Mouse (Mus musculus): ENCODE data around the gene Cacng6. TPM values are rescaled to one million over a fixed set of nuclear protein-coding genes. Genes with fewer than 3 reads are reported as not detected.
"Not testable (repeated sequence)": the region's sequence is repeated elsewhere in the genome, so short reads cannot be mapped to it uniquely, and the experiment has no call there.

The Cacng6 gene
- polyA plus RNA-seq, 1 experiment from 2014 or later, result 5.1 TPM

- Histone ChIP-seq H3K9ac (no peak overlapping the region), H3K9me3 (replicated peaks) (no peaks in the 10 kb centered on the region), H3K4me3 (replicated peaks) (no peak overlapping the region), H3K27ac (replicated peaks) (no peak overlapping the region), H3K4me1 (peaks cover 10% of the 10 kb centered on the region; the same call in 1 of the 2 replicates), H3K4me2 (replicated peaks) (peak overlapping the region; percentile 51; the same call in 1 of the 2 replicates), H3K27me3 (no peaks in the 10 kb centered on the region), H3K36me3 (no peaks in the 10 kb centered on the region)
- WGBS, result 18% methylated on average over 4 of the region's 4 CpGs
- no peak for ATAC-seq (ENCODE audit: insufficient number of reproducible peaks, low FRiP score, low TSS enrichment, low read depth)
These were observed 32.2 kb upstream of the Cacng6 start for GRCm38 (mm10) chr7:3391809-3392208.

GRCm38 (mm10) chr7:3397355-3397754 is 26.6 kb upstream of the Cacng6 start:
- no peak overlapping the region for H3K4me3 ChIP-seq (replicated peaks)
- H3K36me3 ChIP-seq, result no peaks in the 10 kb centered on the region
- ATAC-seq (ENCODE audit: insufficient number of reproducible peaks, low FRiP score, low TSS enrichment, low read depth), result no peak
- H3K27ac ChIP-seq (replicated peaks), result no peak overlapping the region
- no peak overlapping the region for H3K4me2 ChIP-seq (replicated peaks)
- 56% methylated on average over 10 of the region's 10 CpGs for WGBS
- H3K9me3 ChIP-seq (replicated peaks), result no peaks in the 10 kb centered on the region
- H3K9ac ChIP-seq, result no peak overlapping the region
- H3K4me1 ChIP-seq, result no peaks in the 10 kb centered on the region
- H3K27me3 ChIP-seq, result no peaks in the 10 kb centered on the region

- no peaks in the 10 kb centered on the region for H3K27me3 ChIP-seq
- H3K4me3 ChIP-seq (replicated peaks), result no peak overlapping the region
- H3K9ac ChIP-seq, result no peak overlapping the region
- H3K4me1 ChIP-seq, result no peaks in the 10 kb centered on the region
- no peak overlapping the region for H3K4me2 ChIP-seq (replicated peaks)
- no peak overlapping the region for H3K27ac ChIP-seq (replicated peaks)
- H3K36me3 ChIP-seq, result no peaks in the 10 kb centered on the region
- WGBS, result 16% methylated on average over 7 of the region's 7 CpGs
- ATAC-seq (ENCODE audit: insufficient number of reproducible peaks, low FRiP score, low TSS enrichment, low read depth), result no peak
- no peaks in the 10 kb centered on the region for H3K9me3 ChIP-seq (replicated peaks)
These were observed 26.2 kb upstream of the Cacng6 start for GRCm38 (mm10) chr7:3397797-3398196.

- H3K4me2 ChIP-seq (replicated peaks); H3K4me3 ChIP-seq (replicated peaks); H3K9ac ChIP-seq; H3K27me3 ChIP-seq; H3K36me3 ChIP-seq; ATAC-seq (ENCODE audit: insufficient number of reproducible peaks, low FRiP score, low TSS enrichment, low read depth); H3K27ac ChIP-seq (replicated peaks); H3K9me3 ChIP-seq (replicated peaks); H3K4me1 ChIP-seq: not testable (repeated sequence)
- 88% methylated on average over 8 of the region's 8 CpGs for WGBS
These were observed 25.6 kb upstream of the Cacng6 start for GRCm38 (mm10) chr7:3398363-3398762.

- Histone ChIP-seq H3K36me3 (no peaks in the 10 kb centered on the region), H3K4me1 (no peaks in the 10 kb centered on the region), H3K27ac (replicated peaks) (no peak overlapping the region), H3K9ac (no peak overlapping the region), H3K9me3 (replicated peaks) (no peaks in the 10 kb centered on the region), H3K27me3 (no peaks in the 10 kb centered on the region), H3K4me2 (replicated peaks) (no peak overlapping the region), H3K4me3 (replicated peaks) (no peak overlapping the region)
- ATAC-seq (ENCODE audit: insufficient number of reproducible peaks, low FRiP score, low TSS enrichment, low read depth), result no peak
These were observed 24.1 kb upstream of the Cacng6 start for GRCm38 (mm10) chr7:3399937-3400336.

- no peaks in the 10 kb centered on the region for H3K9me3 ChIP-seq (replicated peaks)
- WGBS, result 71% methylated on average over 11 of the region's 11 CpGs
- H3K27ac ChIP-seq (replicated peaks), result no peak overlapping the region
- no peak overlapping the region for H3K9ac ChIP-seq
- no peaks in the 10 kb centered on the region for H3K36me3 ChIP-seq
- no peak overlapping the region for H3K4me3 ChIP-seq (replicated peaks)
- no peak overlapping the region for H3K4me2 ChIP-seq (replicated peaks)
- no peak for ATAC-seq (ENCODE audit: insufficient number of reproducible peaks, low FRiP score, low TSS enrichment, low read depth)
- peaks cover 50% of the 10 kb centered on the region for H3K27me3 ChIP-seq
- H3K4me1 ChIP-seq, result peaks cover 16% of the 10 kb centered on the region
These were observed 14.1 kb upstream of the Cacng6 start for GRCm38 (mm10) chr7:3409729-3410520.

- Histone ChIP-seq H3K9me3 (replicated peaks) (no peaks in the 10 kb centered on the region), H3K4me3 (replicated peaks) (peak overlapping the region; percentile 41), H3K9ac (no peak overlapping the region; the same call in 1 of the 2 replicates), H3K36me3 (no peaks in the 10 kb centered on the region), H3K4me2 (replicated peaks) (peak overlapping the region; percentile 65), H3K27me3 (peaks cover 63% of the 10 kb centered on the region), H3K4me1 (peaks cover 23% of the 10 kb centered on the region), H3K27ac (replicated peaks) (no peak overlapping the region)
- peak; percentile 86 for ATAC-seq (ENCODE audit: insufficient number of reproducible peaks, low FRiP score, low TSS enrichment, low read depth)
- WGBS, result 1% methylated on average over 33 of the region's 33 CpGs
These were observed 12.6 kb upstream of the Cacng6 start for GRCm38 (mm10) chr7:3411160-3411941.

GRCm38 (mm10) chr7:3412036-3412435 is 12.0 kb upstream of the Cacng6 start:
- H3K9me3 ChIP-seq (replicated peaks), result no peaks in the 10 kb centered on the region
- H3K4me1 ChIP-seq, result peaks cover 23% of the 10 kb centered on the region
- no peaks in the 10 kb centered on the region for H3K36me3 ChIP-seq
- peaks cover 69% of the 10 kb centered on the region for H3K27me3 ChIP-seq
- H3K9ac ChIP-seq, result no peak overlapping the region
- H3K4me2 ChIP-seq (replicated peaks), result peak overlapping the region; percentile 65
- WGBS, result 3% methylated on average over 20 of the region's 20 CpGs
- no peak for ATAC-seq (ENCODE audit: insufficient number of reproducible peaks, low FRiP score, low TSS enrichment, low read depth)
- peak overlapping the region; percentile 41 for H3K4me3 ChIP-seq (replicated peaks)
- no peak overlapping the region for H3K27ac ChIP-seq (replicated peaks)

GRCm38 (mm10) chr7:3414888-3415287 is 9.1 kb upstream of the Cacng6 start:
- no peak for ATAC-seq (ENCODE audit: insufficient number of reproducible peaks, low FRiP score, low TSS enrichment, low read depth)
- no peak overlapping the region for H3K27ac ChIP-seq (replicated peaks)
- under 1% methylated on average over 47 of the region's 47 CpGs for whole genome bisulfite sequencing
- H3K9me3 ChIP-seq (replicated peaks), result no peaks in the 10 kb centered on the region
- no peaks in the 10 kb centered on the region for H3K36me3 ChIP-seq
- peak overlapping the region; percentile 100 for H3K4me2 ChIP-seq (replicated peaks)
- peak overlapping the region; percentile 55 for H3K4me3 ChIP-seq (replicated peaks)
- H3K9ac ChIP-seq, result peak overlapping the region; percentile 13; the same call in 1 of the 2 replicates
- H3K4me1 ChIP-seq, result peaks cover 23% of the 10 kb centered on the region
- H3K27me3 ChIP-seq, result peaks cover 82% of the 10 kb centered on the region

GRCm38 (mm10) chr7:3415378-3415777 is 8.6 kb upstream of the Cacng6 start:
- H3K9ac ChIP-seq, result no peak overlapping the region
- peak overlapping the region; percentile 55 for H3K4me3 ChIP-seq (replicated peaks)
- peak; percentile 45; the same call in 1 of the 2 replicates for ATAC-seq (ENCODE audit: insufficient number of reproducible peaks, low FRiP score, low TSS enrichment, low read depth)
- 0% methylated on average over 47 of the region's 60 CpGs for WGBS
- peaks cover 23% of the 10 kb centered on the region for H3K4me1 ChIP-seq
- H3K4me2 ChIP-seq (replicated peaks), result peak overlapping the region; percentile 100
- no peaks in the 10 kb centered on the region for H3K9me3 ChIP-seq (replicated peaks)
- no peaks in the 10 kb centered on the region for H3K36me3 ChIP-seq
- H3K27ac ChIP-seq (replicated peaks), result no peak overlapping the region
- H3K27me3 ChIP-seq, result peaks cover 82% of the 10 kb centered on the region

- no peaks in the 10 kb centered on the region for H3K36me3 ChIP-seq
- no peak overlapping the region for H3K9ac ChIP-seq
- peaks cover 13% of the 10 kb centered on the region for H3K4me1 ChIP-seq
- H3K9me3 ChIP-seq (replicated peaks), result no peaks in the 10 kb centered on the region
- no peak for ATAC-seq (ENCODE audit: insufficient number of reproducible peaks, low FRiP score, low TSS enrichment, low read depth)
- H3K4me3 ChIP-seq (replicated peaks), result no peak overlapping the region
- no peak overlapping the region for H3K4me2 ChIP-seq (replicated peaks)
- peaks cover 86% of the 10 kb centered on the region for H3K27me3 ChIP-seq
- 32% methylated on average over 6 of the region's 6 CpGs for WGBS
- no peak overlapping the region for H3K27ac ChIP-seq (replicated peaks)
These were observed 4.1 kb upstream of the Cacng6 start for GRCm38 (mm10) chr7:3419941-3420340.

Data from embryonic facial prominence, embryonic 15.5 days (tissue).